Mouse (Mus musculus): ENCODE measurements around the gene Stat5b.

- TF ChIP-seq POLR2A (IDR thresholded peaks at IDR 0.05; ENCODE audit: low read depth, low read length): no peak
- TF ChIP-seq CTCF (conservative IDR thresholded peaks at IDR 0.05; ENCODE audit: insufficient read depth, insufficient read length, low read depth, low read length): no peak
Measured at GRCm38 (mm10) chr11:100894146-100894918, 43.8 kb upstream of the Stat5b start.
